Comparison of ENCODE assay signal across 20 mouse cellular contexts in genomic region chr14:79754157-79754556, GRCm38 (mm10). TPM values are rescaled to one million over a fixed set of nuclear protein-coding genes. Genes with fewer than 3 reads are reported as not detected.
A peak's percentile ranks its signal among the peaks of the same experiment; 100 is the strongest.
DNase-seq lines count a peak whose midpoint lies in the region; ATAC-seq and TF ChIP-seq lines count a peak whose summit lies in the region.
"Had no signal": no experiment of that assay in that cellular context is flagged by ENCODE, and none has a peak within 500 bp of the region (broad histone marks: within the 10 kb centered on the region; RNA-seq: fewer than 3 reads in every experiment).

No protein-coding gene starts in this region.

- no peak for ATAC-seq in forebrain, embryonic 15.5 days (replicated peaks)
- ATAC-seq in hindbrain, postnatal 0 days = no peak
- peak; percentile 57; the same call in 1 of the 2 replicates for ATAC-seq in midbrain, embryonic 16.5 days
- ATAC-seq in intestine, embryonic 15.5 days = no peak

- H3K4me2 ChIP-seq in forebrain, embryonic 15.5 days (replicated peaks) = no peak overlapping the region
- no peak overlapping the region for H3K4me2 ChIP-seq in hindbrain, postnatal 0 days (ENCODE audit: low read depth, low read length)
- H3K4me2 ChIP-seq in midbrain, embryonic 16.5 days (ENCODE audit: low read length) = peak overlapping the region; percentile 6; the same call in 1 of the 2 replicates
- no peak overlapping the region for H3K4me2 ChIP-seq in intestine, embryonic 15.5 days (replicated peaks)
- H3K4me2 ChIP-seq: limb, embryonic 15.5 days; liver, embryonic 15.5 days had no signal

- H3K4me3 ChIP-seq in forebrain, embryonic 10.5 days = no peak overlapping the region
- H3K4me3 ChIP-seq in forebrain, embryonic 15.5 days = no peak overlapping the region
- H3K4me3 ChIP-seq in hindbrain, embryonic 10.5 days = no peak overlapping the region
- H3K4me3 ChIP-seq in hindbrain, postnatal 0 days (ENCODE audit: low read length) = no peak overlapping the region
- no peak overlapping the region for H3K4me3 ChIP-seq in midbrain, embryonic 16.5 days (ENCODE audit: low read depth, low read length)
- no peak overlapping the region for H3K4me3 ChIP-seq in intestine, embryonic 15.5 days (replicated peaks)
- H3K4me3 ChIP-seq: limb, embryonic 15.5 days; liver, embryonic 15.5 days; megakaryocyte, embryonic 14.5 days had no signal

- intact Hi-C loops in gastrocnemius, postnatal 36 days (cut with DNase I) = no loop called here

- 26% methylated on average over 3 of the region's 3 CpGs for WGBS in forebrain, embryonic 10.5 days
- WGBS in forebrain, embryonic 15.5 days = 13% methylated on average over 3 of the region's 3 CpGs
- WGBS in hindbrain, embryonic 10.5 days = 39% methylated on average over 3 of the region's 3 CpGs
- WGBS in hindbrain, postnatal 0 days = 20% methylated on average over 3 of the region's 3 CpGs
- 5% methylated on average over 3 of the region's 3 CpGs for WGBS in midbrain, embryonic 16.5 days
- 46% methylated on average over 3 of the region's 3 CpGs for WGBS in intestine, embryonic 15.5 days

- no peak for TF ChIP-seq CTCF in hindbrain, postnatal 0 days (IDR thresholded peaks at IDR 0.05; ENCODE audit: low read depth)

- no peak for DNase-seq in forebrain, embryonic 10.5 days (ENCODE audit: extremely low spot score, low spot score)
- no peak for DNase-seq in hindbrain, embryonic 10.5 days (ENCODE audit: low spot score)
- DNase-seq in hindbrain, postnatal 0 days (ENCODE audit: low spot score) = peak; percentile 25
- no peak for DNase-seq in lung, postnatal 14 days
- DNase-seq in gastrocnemius, postnatal 36 days = no peak
- DNase-seq: adrenal gland, adult 8-10 months; cerebellum, adult 9-11 months; gastrocnemius, postnatal 14 days; kidney, adult 18-20 months; kidney, postnatal 10 days; right cerebral cortex, postnatal 14 days; spleen, adult 18-20 months; thymus, postnatal 36 days had no signal

- peaks cover 24% of the 10 kb centered on the region for H3K4me1 ChIP-seq in forebrain, embryonic 10.5 days
- H3K4me1 ChIP-seq in forebrain, embryonic 15.5 days = no peaks in the 10 kb centered on the region
- peaks cover 12% of the 10 kb centered on the region for H3K4me1 ChIP-seq in hindbrain, embryonic 10.5 days (replicated peaks)
- no peaks in the 10 kb centered on the region for H3K4me1 ChIP-seq in hindbrain, postnatal 0 days (ENCODE audit: insufficient read depth, low read length)
- peaks cover 15% of the 10 kb centered on the region for H3K4me1 ChIP-seq in midbrain, embryonic 16.5 days (ENCODE audit: control insufficient read depth, insufficient read depth, low read length)
- H3K4me1 ChIP-seq in intestine, embryonic 15.5 days (replicated peaks) = no peaks in the 10 kb centered on the region
- H3K4me1 ChIP-seq: limb, embryonic 15.5 days; liver, embryonic 15.5 days; megakaryocyte, embryonic 14.5 days had no signal

- H3K36me3 ChIP-seq in forebrain, embryonic 10.5 days (replicated peaks) = no peaks in the 10 kb centered on the region
- H3K36me3 ChIP-seq in forebrain, embryonic 15.5 days = no peaks in the 10 kb centered on the region
- no peaks in the 10 kb centered on the region for H3K36me3 ChIP-seq in hindbrain, embryonic 10.5 days
- H3K36me3 ChIP-seq in hindbrain, postnatal 0 days (ENCODE audit: insufficient read depth, low read length) = no peaks in the 10 kb centered on the region
- no peaks in the 10 kb centered on the region for H3K36me3 ChIP-seq in midbrain, embryonic 16.5 days (ENCODE audit: control insufficient read depth, insufficient read depth, low read length)
- no peaks in the 10 kb centered on the region for H3K36me3 ChIP-seq in intestine, embryonic 15.5 days
- H3K36me3 ChIP-seq: limb, embryonic 15.5 days; liver, embryonic 15.5 days had no signal

- no peaks in the 10 kb centered on the region for H3K9me3 ChIP-seq in forebrain, embryonic 10.5 days
- no peaks in the 10 kb centered on the region for H3K9me3 ChIP-seq in forebrain, embryonic 15.5 days
- H3K9me3 ChIP-seq in hindbrain, embryonic 10.5 days = no peaks in the 10 kb centered on the region
- H3K9me3 ChIP-seq in hindbrain, postnatal 0 days (ENCODE audit: low read length) = no peaks in the 10 kb centered on the region
- H3K9me3 ChIP-seq in midbrain, embryonic 16.5 days (replicated peaks; ENCODE audit: control insufficient read depth, low read length, poor library complexity, severe bottlenecking) = no peaks in the 10 kb centered on the region
- no peaks in the 10 kb centered on the region for H3K9me3 ChIP-seq in intestine, embryonic 15.5 days
- H3K9me3 ChIP-seq: limb, embryonic 15.5 days; liver, embryonic 15.5 days; megakaryocyte, embryonic 14.5 days had no signal

- H3K27ac ChIP-seq in forebrain, embryonic 10.5 days = peak overlapping the region; percentile 58; the same call in 1 of the 2 replicates
- no peak overlapping the region for H3K27ac ChIP-seq in forebrain, embryonic 15.5 days (replicated peaks)
- peak overlapping the region; percentile 73; the same call in 1 of the 2 replicates for H3K27ac ChIP-seq in hindbrain, embryonic 10.5 days
- H3K27ac ChIP-seq in hindbrain, postnatal 0 days = 0 out of 2 replicates have a peak overlapping the region, but pooled peaks have one; percentile 41
- H3K27ac ChIP-seq in midbrain, embryonic 16.5 days (ENCODE audit: low read length) = peak overlapping the region; percentile 45; the same call in 1 of the 2 replicates
- no peak overlapping the region for H3K27ac ChIP-seq in intestine, embryonic 15.5 days
- H3K27ac ChIP-seq: limb, embryonic 15.5 days; liver, embryonic 15.5 days had no signal

- 0 out of 2 replicates have a peak, but pooled peaks cover 6% of the 10 kb centered on the region for H3K27me3 ChIP-seq in forebrain, embryonic 10.5 days (ENCODE audit: poor library complexity, severe bottlenecking)
- H3K27me3 ChIP-seq in forebrain, embryonic 15.5 days = no peaks in the 10 kb centered on the region
- H3K27me3 ChIP-seq in hindbrain, embryonic 10.5 days (ENCODE audit: insufficient read depth, poor library complexity, severe bottlenecking) = no peaks in the 10 kb centered on the region
- no peaks in the 10 kb centered on the region for H3K27me3 ChIP-seq in hindbrain, postnatal 0 days (ENCODE audit: insufficient read depth, low read length)
- H3K27me3 ChIP-seq in midbrain, embryonic 16.5 days (ENCODE audit: control insufficient read depth, insufficient read depth, low read depth, low read length) = no peaks in the 10 kb centered on the region
- H3K27me3 ChIP-seq in intestine, embryonic 15.5 days (replicated peaks) = no peaks in the 10 kb centered on the region
- H3K27me3 ChIP-seq: limb, embryonic 15.5 days; liver, embryonic 15.5 days; megakaryocyte, embryonic 14.5 days had no signal

- H3K9ac ChIP-seq in forebrain, embryonic 15.5 days (replicated peaks) = no peak overlapping the region
- H3K9ac ChIP-seq in hindbrain, postnatal 0 days (replicated peaks; ENCODE audit: low read length) = no peak overlapping the region
- no peak overlapping the region for H3K9ac ChIP-seq in midbrain, embryonic 16.5 days (ENCODE audit: low read depth, low read length)
- H3K9ac ChIP-seq in intestine, embryonic 15.5 days = no peak overlapping the region
- H3K9ac ChIP-seq: limb, embryonic 15.5 days; liver, embryonic 15.5 days had no signal

RNA-seq across cellular contexts. Expression of gene Pcdh8, which starts 17.0 kb away (rescaled TPM):
- polyA plus RNA-seq in forebrain, embryonic 10.5 days (2016; fragmentation: Nextera tagmentation; extraction: Ambion mirVana) = 3.7 and 4.1 TPM in 2 replicates
- polyA plus RNA-seq in forebrain, embryonic 15.5 days (2015; fragmentation: Nextera tagmentation; extraction: Ambion mirVana) = 55.7 and 58.0 TPM in 2 replicates
- polyA plus RNA-seq in hindbrain, embryonic 10.5 days (2016; fragmentation: Nextera tagmentation; extraction: Ambion mirVana) = 33.1 and 41.3 TPM in 2 replicates
- total RNA-seq in hindbrain, postnatal 0 days (2014; rRNA removed) = 103 and 128 TPM in 2 replicates
- 25.9 and 30.1 TPM in 2 replicates for polyA plus RNA-seq in hindbrain, postnatal 0 days (2015; fragmentation: Nextera tagmentation; extraction: Ambion mirVana)
- polyA plus RNA-seq in midbrain, embryonic 16.5 days (2015; fragmentation: Nextera tagmentation; extraction: Ambion mirVana) = 54.5 and 64.5 TPM in 2 replicates
- total RNA-seq in gastrocnemius, postnatal 36 days (2021) = not detected
- 0.85 and 1.0 TPM in 2 replicates for polyA plus RNA-seq in intestine, embryonic 15.5 days (2015; fragmentation: Nextera tagmentation; extraction: Ambion mirVana)
- total RNA-seq: gastrocnemius, postnatal 14 days had no signal
- polyA plus RNA-seq: lung, embryonic 16.5 days had no signal

Comparison
In these comparisons a context has a peak if more than half of its experiments do, and no peak if none do; other contexts are left out.
1. H3K27ac ChIP-seq: peak in forebrain, embryonic 10.5 days (single experiment), hindbrain, embryonic 10.5 days (single experiment), hindbrain, postnatal 0 days (single experiment) and midbrain, embryonic 16.5 days (single experiment); none in forebrain, embryonic 15.5 days (single experiment) and intestine, embryonic 15.5 days (single experiment).